Mouse (Mus musculus): Measurements from ENCODE around the gene Kars. TPM values are rescaled to one million over a fixed set of nuclear protein-coding genes. Genes with fewer than 3 reads are reported as not detected.

Kars gene
- polyA plus RNA-seq (2015; fragmentation: Nextera tagmentation; extraction: Ambion mirVana) = 167 and 179 TPM in 2 replicates

DNA sequence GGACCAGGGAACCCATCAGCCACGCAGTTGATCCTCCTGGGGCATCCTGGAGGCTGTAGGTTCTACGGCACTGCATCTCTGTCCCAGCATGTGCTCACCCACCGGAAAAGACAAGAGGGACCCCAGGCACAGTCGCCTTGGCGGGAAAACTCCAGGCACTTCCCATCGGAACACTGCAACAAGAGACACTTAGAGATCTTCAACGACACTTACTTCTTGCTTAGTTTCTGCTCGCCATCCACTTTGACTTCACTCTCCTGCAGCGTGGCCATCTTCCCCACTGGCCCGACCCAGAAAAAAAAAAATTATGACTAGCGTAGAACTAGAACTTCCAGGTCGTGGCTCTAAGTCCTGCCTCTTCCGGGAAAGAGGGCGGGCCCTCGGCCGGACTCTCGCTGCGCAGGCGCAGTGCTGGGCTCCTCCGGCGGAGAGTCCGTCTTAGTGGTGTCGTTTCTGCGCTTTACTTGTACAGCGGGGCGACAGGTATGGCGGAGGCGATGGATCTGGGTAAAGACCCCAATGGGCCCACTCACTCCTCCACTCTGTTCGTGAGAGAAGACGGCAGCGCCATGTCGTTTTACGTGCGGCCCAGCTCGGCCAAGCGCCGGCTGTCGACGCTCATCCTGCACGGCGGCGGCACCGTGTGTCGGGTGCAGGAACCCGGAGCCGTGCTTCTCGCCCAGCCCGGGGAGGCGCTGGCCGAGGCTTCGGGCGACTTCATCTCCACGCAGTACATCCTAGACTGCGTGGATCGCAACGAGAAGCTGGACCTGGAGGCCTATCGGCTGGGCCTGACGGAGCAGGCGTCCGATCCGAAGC lies at the start of gene Kars, which contains the start of gene Terf2ip:
Kars (minus strand) TSS at position 327 of the 819 bp plus-strand sequence.
Terf2ip (plus strand) TSS at position 402 of the 819 bp plus-strand sequence.
- Histone ChIP-seq H3K9ac (peak within 1 kb of the TSS; percentile 95), H3K36me3 (peaks cover 13% of the 10 kb centered on the region), H3K9me3 (no peaks in the 10 kb centered on the region), H3K4me2 (peak within 1 kb of the TSS; percentile 96), H3K27ac (replicated peaks) (peak within 1 kb of the TSS; percentile 84), H3K4me3 (peak within 1 kb of the TSS; percentile 99), H3K4me1 (replicated peaks) (peaks cover 26% of the 10 kb centered on the region), H3K27me3 (no peaks in the 10 kb centered on the region)
- ATAC-seq (ENCODE audit: low read depth) = peak; percentile 93
- under 1% methylated on average over 61 of the region's 61 CpGs for WGBS

GRCm38 (mm10) chr8:112054456-112054855 lies 43.3 kb upstream of the Kars start:
- Histone ChIP-seq H3K27me3 (no peaks in the 10 kb centered on the region), H3K4me3 (no peak overlapping the region), H3K4me1 (replicated peaks) (no peaks in the 10 kb centered on the region), H3K9me3 (no peaks in the 10 kb centered on the region), H3K4me2 (no peak overlapping the region), H3K27ac (replicated peaks) (no peak overlapping the region), H3K9ac (no peak overlapping the region), H3K36me3 (no peaks in the 10 kb centered on the region)
- ATAC-seq (ENCODE audit: low read depth) = no peak

DNA sequence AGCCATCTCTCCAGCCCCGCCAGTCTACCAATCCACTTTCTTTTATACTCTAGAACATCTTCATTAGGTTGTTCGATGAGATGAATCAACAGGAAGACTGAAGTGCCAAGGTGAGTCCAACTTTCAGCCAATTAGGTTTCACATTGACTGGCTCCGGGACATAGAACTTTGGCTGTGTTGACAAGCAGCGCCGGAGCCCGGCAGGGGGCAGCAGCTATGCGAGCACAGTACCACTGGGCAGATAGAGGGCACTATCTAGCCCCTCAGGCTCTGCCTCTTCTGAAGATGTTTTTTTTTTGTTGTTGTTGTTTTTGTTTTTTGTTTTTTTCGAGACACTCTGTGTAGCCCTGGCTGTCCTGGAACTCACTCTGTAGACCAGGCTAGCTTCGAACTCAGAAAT lies 40.4 kb upstream of the Kars start:
- Histone ChIP-seq H3K4me2 (no peak overlapping the region), H3K36me3 (no peaks in the 10 kb centered on the region), H3K27ac (replicated peaks) (no peak overlapping the region), H3K4me3 (no peak overlapping the region), H3K4me1 (replicated peaks) (no peaks in the 10 kb centered on the region), H3K9me3 (no peaks in the 10 kb centered on the region), H3K27me3 (no peaks in the 10 kb centered on the region), H3K9ac (no peak overlapping the region)
- WGBS = 80% methylated on average over 9 of the region's 9 CpGs
- no peak for ATAC-seq (ENCODE audit: low read depth)

GRCm38 (mm10) chr8:112049984-112050383 lies 38.9 kb upstream of the Kars start:
- Histone ChIP-seq H3K4me2 (no peak overlapping the region), H3K27ac (replicated peaks) (no peak overlapping the region), H3K4me1 (replicated peaks) (no peaks in the 10 kb centered on the region), H3K9me3 (no peaks in the 10 kb centered on the region), H3K4me3 (no peak overlapping the region), H3K36me3 (no peaks in the 10 kb centered on the region), H3K27me3 (no peaks in the 10 kb centered on the region), H3K9ac (no peak overlapping the region)
- ATAC-seq (ENCODE audit: low read depth) = no peak
- WGBS = 84% methylated on average over 6 of the region's 6 CpGs

- H3K9me3 ChIP-seq = no peaks in the 10 kb centered on the region
- 82% methylated on average over 6 of the region's 6 CpGs for WGBS
- no peaks in the 10 kb centered on the region for H3K4me1 ChIP-seq (replicated peaks)
- no peak overlapping the region for H3K4me2 ChIP-seq
- H3K9ac ChIP-seq = no peak overlapping the region
- H3K36me3 ChIP-seq = no peaks in the 10 kb centered on the region
- no peak overlapping the region for H3K4me3 ChIP-seq
- ATAC-seq (ENCODE audit: low read depth) = no peak
- H3K27ac ChIP-seq (replicated peaks) = no peak overlapping the region
- H3K27me3 ChIP-seq = no peaks in the 10 kb centered on the region
Observed at GRCm38 (mm10) chr8:112048293-112048692, 37.2 kb upstream of the Kars start.

DNA sequence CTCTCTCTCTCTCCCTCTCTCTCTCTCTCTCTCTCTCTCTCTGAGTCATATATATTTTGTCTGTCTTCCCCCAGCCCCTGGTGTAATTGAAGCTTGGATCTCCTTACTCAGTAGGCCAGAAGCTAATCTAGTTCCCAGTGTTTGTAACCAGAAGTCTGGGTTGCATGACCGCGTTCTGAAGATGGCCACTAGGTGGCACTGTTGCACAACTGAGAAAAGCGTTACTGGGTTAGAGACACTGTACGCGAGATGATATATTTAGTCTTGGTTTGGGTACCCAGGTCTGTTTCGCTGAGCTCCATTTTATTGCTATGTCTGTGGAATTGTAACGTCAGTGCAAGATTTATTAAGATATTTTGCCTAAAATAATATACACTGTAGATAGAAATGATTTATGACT lies 34.8 kb upstream of the Kars start:
- H3K4me2 ChIP-seq = no peak overlapping the region
- 3% methylated on average over 7 of the region's 7 CpGs for WGBS
- ATAC-seq (ENCODE audit: low read depth) = peak; percentile 84

GRCm38 (mm10) chr8:112045182-112045581 lies 34.1 kb upstream of the Kars start:
- Histone ChIP-seq H3K27ac (replicated peaks) (no peak overlapping the region), H3K4me1 (replicated peaks) (no peaks in the 10 kb centered on the region), H3K9me3 (no peaks in the 10 kb centered on the region), H3K36me3 (no peaks in the 10 kb centered on the region), H3K4me2 (no peak overlapping the region), H3K9ac (no peak overlapping the region), H3K27me3 (no peaks in the 10 kb centered on the region), H3K4me3 (no peak overlapping the region)
- ATAC-seq (ENCODE audit: low read depth) = no peak
- 86% methylated on average over 5 of the region's 5 CpGs for WGBS

More for the DNA sequence above, 34.8 kb upstream of the Kars start:
- H3K9me3 ChIP-seq = no peaks in the 10 kb centered on the region
- no peaks in the 10 kb centered on the region for H3K36me3 ChIP-seq
- no peak overlapping the region for H3K27ac ChIP-seq (replicated peaks)
- H3K9ac ChIP-seq = no peak overlapping the region
- H3K4me1 ChIP-seq (replicated peaks) = no peaks in the 10 kb centered on the region
- H3K4me3 ChIP-seq = no peak overlapping the region
- H3K27me3 ChIP-seq = no peaks in the 10 kb centered on the region

- 85% methylated on average over 18 of the region's 18 CpGs for WGBS
- H3K4me2 ChIP-seq = no peak overlapping the region
Observed at GRCm38 (mm10) chr8:112037521-112037920, 26.4 kb upstream of the Kars start.

GRCm38 (mm10) chr8:112034603-112035002 lies 23.5 kb upstream of the Kars start:
- H3K27me3 ChIP-seq = no peaks in the 10 kb centered on the region
- 17% methylated on average over 8 of the region's 8 CpGs for WGBS
- no peaks in the 10 kb centered on the region for H3K4me1 ChIP-seq (replicated peaks)
- no peak overlapping the region for H3K4me2 ChIP-seq
- H3K4me3 ChIP-seq = no peak overlapping the region
- no peaks in the 10 kb centered on the region for H3K9me3 ChIP-seq
- no peak for ATAC-seq (ENCODE audit: low read depth)
- no peaks in the 10 kb centered on the region for H3K36me3 ChIP-seq
- no peak overlapping the region for H3K9ac ChIP-seq
- no peak overlapping the region for H3K27ac ChIP-seq (replicated peaks)

More at GRCm38 (mm10) chr8:112037521-112037920, 26.4 kb upstream of the Kars start:
- no peak overlapping the region for H3K4me3 ChIP-seq
- H3K4me1 ChIP-seq (replicated peaks) = no peaks in the 10 kb centered on the region
- no peak overlapping the region for H3K9ac ChIP-seq
- H3K9me3 ChIP-seq = no peaks in the 10 kb centered on the region
- no peaks in the 10 kb centered on the region for H3K36me3 ChIP-seq
- no peak overlapping the region for H3K27ac ChIP-seq (replicated peaks)
- H3K27me3 ChIP-seq = no peaks in the 10 kb centered on the region
- ATAC-seq (ENCODE audit: low read depth) = no peak

DNA sequence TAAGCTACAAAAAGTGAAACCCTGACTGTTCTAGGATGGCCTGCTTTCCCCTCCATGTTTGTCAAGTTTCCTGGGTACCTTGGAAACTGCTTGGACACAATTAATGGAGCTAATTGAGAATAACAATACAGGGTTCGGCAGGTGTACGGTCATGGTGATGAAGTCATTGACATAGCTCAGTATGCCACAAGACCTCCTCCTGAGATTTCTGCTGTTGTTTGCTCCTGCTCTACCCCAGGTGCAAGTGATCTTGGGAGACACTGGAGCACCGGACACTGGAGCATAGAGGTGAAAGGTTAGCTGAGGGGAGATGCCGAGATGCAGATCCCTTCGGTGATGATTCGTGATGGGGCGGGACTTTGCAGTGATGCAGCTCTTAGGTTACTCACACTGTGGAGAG lies 21.9 kb upstream of the Kars start:
- Histone ChIP-seq H3K4me3 (no peak overlapping the region), H3K4me2 (no peak overlapping the region), H3K36me3 (no peaks in the 10 kb centered on the region), H3K9ac (no peak overlapping the region), H3K9me3 (no peaks in the 10 kb centered on the region), H3K27me3 (no peaks in the 10 kb centered on the region), H3K4me1 (replicated peaks) (no peaks in the 10 kb centered on the region), H3K27ac (replicated peaks) (no peak overlapping the region)
- no peak for ATAC-seq (ENCODE audit: low read depth)
- WGBS = 48% methylated on average over 7 of the region's 7 CpGs

DNA sequence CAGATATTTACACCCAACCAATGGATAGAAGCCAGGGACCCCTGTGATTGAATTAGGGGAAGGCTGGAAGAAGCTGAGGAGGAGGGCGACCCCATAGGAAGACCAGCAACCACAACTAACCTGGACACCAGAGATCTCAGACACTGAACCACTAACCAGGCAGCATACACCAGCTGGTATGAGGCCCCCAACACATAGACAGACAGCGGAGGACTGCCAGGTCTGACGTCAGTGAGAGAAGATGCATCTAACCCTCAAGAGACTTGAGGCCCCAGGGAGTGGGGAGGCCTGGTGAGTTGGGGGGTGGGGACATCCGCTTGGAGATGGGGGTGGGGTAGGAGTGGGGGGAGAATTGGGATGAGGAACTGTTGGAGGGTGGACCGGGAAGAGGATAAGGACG lies 19.5 kb upstream of the Kars start:
- Histone ChIP-seq H3K4me3 (no peak overlapping the region), H3K27ac (replicated peaks) (no peak overlapping the region), H3K9me3 (no peaks in the 10 kb centered on the region), H3K4me1 (replicated peaks) (no peaks in the 10 kb centered on the region), H3K4me2 (no peak overlapping the region), H3K9ac (no peak overlapping the region), H3K27me3 (no peaks in the 10 kb centered on the region), H3K36me3 (no peaks in the 10 kb centered on the region)
- no peak for ATAC-seq (ENCODE audit: low read depth)
- 64% methylated on average over 6 of the region's 6 CpGs for WGBS

DNA sequence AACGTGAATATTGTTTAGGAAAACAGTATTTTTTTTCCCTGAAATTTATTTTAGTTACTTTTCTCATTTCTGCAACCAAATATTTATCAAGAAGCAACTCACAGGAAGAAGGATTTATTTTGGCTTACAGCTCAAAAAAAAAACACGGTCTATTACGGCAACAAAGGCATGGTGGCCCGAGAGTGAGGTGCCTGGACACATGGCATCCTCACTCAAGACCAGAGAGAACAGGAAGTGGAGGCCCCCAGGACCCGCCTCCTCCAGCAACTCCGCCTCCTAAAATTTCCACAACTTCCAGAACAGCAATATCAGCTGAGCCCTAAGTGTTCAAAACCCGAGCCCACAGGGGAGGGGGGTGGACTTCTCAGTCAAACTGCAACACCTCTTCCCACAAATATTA lies 18.3 kb upstream of the Kars start:
- H3K9ac ChIP-seq = no peak overlapping the region
- no peak for ATAC-seq (ENCODE audit: low read depth)
- H3K27ac ChIP-seq (replicated peaks) = no peak overlapping the region
- no peaks in the 10 kb centered on the region for H3K4me1 ChIP-seq (replicated peaks)
- WGBS = 86% methylated on average over 7 of the region's 7 CpGs
- H3K36me3 ChIP-seq = no peaks in the 10 kb centered on the region
- H3K4me2 ChIP-seq = no peak overlapping the region
- H3K4me3 ChIP-seq = no peak overlapping the region
- H3K9me3 ChIP-seq = no peaks in the 10 kb centered on the region
- no peaks in the 10 kb centered on the region for H3K27me3 ChIP-seq

GRCm38 (mm10) chr8:112014936-112015335 lies 3.8 kb upstream of the Kars start, which contains the start of gene Gm6793:
Gm6793 (minus strand) TSS chr8:112015036.
- Histone ChIP-seq H3K4me2 (no peak within 1 kb of the TSS), H3K9me3 (no peaks in the 10 kb centered on the region), H3K4me1 (replicated peaks) (peaks cover 21% of the 10 kb centered on the region), H3K27ac (replicated peaks) (no peak within 1 kb of the TSS), H3K27me3 (no peaks in the 10 kb centered on the region), H3K36me3 (peaks cover 49% of the 10 kb centered on the region), H3K4me3 (no peak within 1 kb of the TSS), H3K9ac (no peak within 1 kb of the TSS)
- 94% methylated on average over 11 of the region's 11 CpGs for WGBS
- no peak for ATAC-seq (ENCODE audit: low read depth)

Measured in neural tube, embryonic 13.5 days (tissue).